Mouse (Mus musculus) intestine, postnatal 0 days (tissue): ENCODE results near the gene Ada. TPM values are rescaled to one million over a fixed set of nuclear protein-coding genes. Genes with fewer than 3 reads are reported as not detected.

Experiments
- ATAC-seq: fragments of 200-750 bp; cut with Nextera tagmentation; 2 replicates; pipeline ENCODE4 v1.8.0; 2017; ENCODE audit warnings: mild to moderate bottlenecking, moderate TSS enrichment, moderate library complexity
- H3K27ac ChIP-seq: fragments of 300-500 bp; sonication (generic); 2 replicates; pipeline ENCODE4 v1.5.1; 2014; ENCODE audit warnings: mild to moderate bottlenecking, low read depth, low read length, moderate library complexity
- H3K27me3 ChIP-seq: fragments of 300-500 bp; sonication (generic); replicated peaks from 2 replicates; pipeline ENCODE4 v1.6.1; 2014; ENCODE audit warnings: low read length, mixed read lengths; ENCODE audit not compliant: control insufficient read depth, insufficient read depth
- H3K36me3 ChIP-seq: fragments of 300-500 bp; sonication (generic); 2 replicates; pipeline ENCODE4 v1.6.1; 2014; ENCODE audit warnings: mild to moderate bottlenecking, moderate library complexity; ENCODE audit not compliant: control insufficient read depth, insufficient read depth
- H3K4me1 ChIP-seq: fragments of 300-500 bp; sonication (generic); replicated peaks from 2 replicates; pipeline ENCODE4 v1.6.1; 2014; ENCODE audit warnings: antibody characterized with exemption, low read length, mixed read lengths; ENCODE audit not compliant: control insufficient read depth, insufficient read depth
- H3K4me2 ChIP-seq: fragments of 300-500 bp; sonication (generic); replicated peaks from 2 replicates; pipeline ENCODE4 v1.6.1; 2014; ENCODE audit warnings: low read depth, mild to moderate bottlenecking, moderate library complexity
- H3K4me3 ChIP-seq: fragments of 300-500 bp; sonication (generic); 2 replicates; pipeline ENCODE4 v1.5.1; 2014; ENCODE audit warnings: low read depth, low read length
- H3K9ac ChIP-seq: fragments of 300-500 bp; sonication (generic); 2 replicates; pipeline ENCODE4 v1.6.1; 2014; ENCODE audit warnings: mild to moderate bottlenecking, low read depth, low read length
- H3K9me3 ChIP-seq: fragments of 300-500 bp; sonication (generic); 2 replicates; pipeline ENCODE4 v1.6.1; 2016; ENCODE audit warnings: mixed run types; ENCODE audit not compliant: control insufficient read depth
- CTCF ChIP-seq: sonication (generic); IDR thresholded peaks from 2 replicates; pipeline ENCODE4 v1.5.1; 2016; ENCODE audit warnings: low read depth, mild to moderate bottlenecking, control low read depth, antibody characterized with exemption, moderate library complexity
- WGBS: fragments of 180-500 bp; shearing (Covaris S2); extraction: QIAGEN DNeasy Blood & Tissue Kit; methylation state at CpG from one replicate; pipeline ENCODE4 v1.1.7; 2014; 5-methylcytosine and 5-hydroxymethylcytosine counted together
- polyA plus RNA-seq: library from polyadenylated mRNA; unstranded; fragments of >200 nt; fragmentation: Nextera tagmentation; extraction: Ambion mirVana; gene quantifications from 2 replicates; pipeline ENCODE4 v1.2.1, GENCODE M21; 2015

The Ada gene
- polyA plus RNA-seq, 1 experiment from 2014 or later, result 81.3 TPM

DNA sequence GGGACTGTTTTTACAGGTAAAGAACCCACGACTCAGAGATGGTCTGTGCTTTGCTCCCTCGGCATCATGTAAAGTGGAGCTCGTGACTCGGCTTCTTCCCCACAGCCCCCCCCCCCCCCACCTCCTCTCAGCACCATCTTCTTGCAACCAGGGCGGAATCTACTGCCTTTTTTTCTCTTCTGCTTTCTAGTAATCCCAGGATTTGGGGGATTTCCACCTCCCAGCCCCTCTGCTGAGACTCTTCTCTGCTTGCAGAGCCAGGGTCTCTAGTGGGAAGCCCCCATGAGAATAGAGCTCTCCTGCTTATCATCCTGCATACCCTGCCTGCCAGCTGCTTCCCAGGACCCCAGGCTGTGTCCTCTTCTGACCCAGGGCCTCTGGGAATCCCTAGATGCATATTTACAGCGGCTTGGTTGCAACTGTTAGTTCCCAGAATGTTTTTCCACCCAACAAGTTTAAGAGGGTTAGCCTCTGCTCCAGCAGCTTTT, 41.2 kb downstream of the Ada start:
- Histone ChIP-seq H3K27ac (no peak overlapping the region), H3K4me2 (no peak overlapping the region), H3K9ac (no peak overlapping the region), H3K9me3 (no peaks in the 10 kb centered on the region), H3K4me1 (0 out of 2 replicates have a peak, but pooled peaks cover 2% of the 10 kb centered on the region), H3K36me3 (peaks cover 9% of the 10 kb centered on the region; the same call in 1 of the 2 replicates), H3K27me3 (no peaks in the 10 kb centered on the region), H3K4me3 (no peak overlapping the region)
- TF ChIP-seq CTCF, result no peak
- no peak for ATAC-seq
- WGBS, result 79% methylated on average over 6 of the region's 6 CpGs

DNA sequence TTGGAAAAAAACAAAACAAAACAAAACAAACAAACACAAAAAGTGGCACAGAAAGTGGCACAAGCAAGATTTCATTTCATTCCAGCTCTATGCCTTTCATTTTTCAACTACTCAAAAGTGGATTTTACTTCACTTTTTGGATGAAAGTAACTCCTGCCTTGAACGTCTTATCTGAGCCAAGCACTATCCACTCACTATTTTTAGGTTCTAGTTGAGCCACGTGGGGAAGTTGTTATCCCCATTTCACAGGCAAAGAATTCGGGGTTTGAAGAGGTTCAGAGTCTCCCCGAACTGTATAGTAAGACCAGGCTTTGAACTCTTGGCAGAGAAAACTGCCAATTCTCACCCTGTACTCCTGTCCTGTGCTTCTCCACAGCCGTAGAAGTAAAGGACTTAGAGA, 41.7 kb downstream of the Ada start:
- 0 out of 2 replicates have a peak, but pooled peaks cover 2% of the 10 kb centered on the region for H3K4me1 ChIP-seq
- H3K4me2 ChIP-seq, result no peak overlapping the region
- no peaks in the 10 kb centered on the region for H3K27me3 ChIP-seq
- no peaks in the 10 kb centered on the region for H3K9me3 ChIP-seq
- WGBS, result 82% methylated on average over 5 of the region's 5 CpGs
- ATAC-seq, result no peak
- no peak for TF ChIP-seq CTCF
- H3K36me3 ChIP-seq, result peaks cover 10% of the 10 kb centered on the region; the same call in 1 of the 2 replicates
- no peak overlapping the region for H3K9ac ChIP-seq
- no peak overlapping the region for H3K4me3 ChIP-seq
- no peak overlapping the region for H3K27ac ChIP-seq

DNA sequence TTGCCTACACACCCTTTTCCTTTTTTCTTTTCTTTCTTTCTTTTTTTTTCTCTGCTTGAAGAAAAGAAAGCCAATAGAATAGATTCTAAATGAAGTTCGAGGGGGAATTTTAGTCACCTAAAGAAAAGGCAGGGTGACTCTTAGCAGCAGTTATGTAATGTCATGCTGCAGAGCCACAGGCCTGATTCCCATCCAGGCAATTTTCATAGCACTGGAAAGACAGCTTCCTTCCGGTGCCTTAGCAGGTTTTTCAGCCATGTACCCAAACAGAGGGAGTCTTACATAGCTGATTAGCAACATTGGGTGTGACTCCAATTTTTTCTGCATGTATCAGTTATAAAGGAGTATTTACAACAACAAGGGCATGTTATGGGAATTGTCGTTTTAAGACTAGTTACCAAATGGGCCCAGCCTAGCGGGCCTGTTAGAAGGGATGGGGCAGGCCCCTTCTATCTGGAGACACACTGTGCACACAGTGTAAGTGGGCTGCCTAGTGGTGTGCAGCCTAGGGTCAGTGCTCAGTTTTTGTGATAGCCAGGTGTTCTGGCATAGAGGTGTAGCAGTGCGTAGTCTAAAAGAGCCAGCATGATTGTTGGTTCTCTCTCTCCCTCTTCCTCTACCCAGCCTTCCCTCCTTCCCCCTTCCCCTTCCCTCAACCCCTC, 46.3 kb downstream of the Ada start:
- H3K4me2 ChIP-seq, result no peak overlapping the region
- 0 out of 2 replicates have a peak, but pooled peaks cover 6% of the 10 kb centered on the region for H3K36me3 ChIP-seq
- WGBS, result 89% methylated on average over 5 of the region's 5 CpGs
- no peak overlapping the region for H3K27ac ChIP-seq
- H3K9me3 ChIP-seq, result no peaks in the 10 kb centered on the region
- no peaks in the 10 kb centered on the region for H3K27me3 ChIP-seq
- peaks cover 2% of the 10 kb centered on the region; the same call in 1 of the 2 replicates for H3K4me1 ChIP-seq
- no peak overlapping the region for H3K9ac ChIP-seq
- TF ChIP-seq CTCF, result no peak
- ATAC-seq, result no peak
- H3K4me3 ChIP-seq, result no peak overlapping the region

DNA sequence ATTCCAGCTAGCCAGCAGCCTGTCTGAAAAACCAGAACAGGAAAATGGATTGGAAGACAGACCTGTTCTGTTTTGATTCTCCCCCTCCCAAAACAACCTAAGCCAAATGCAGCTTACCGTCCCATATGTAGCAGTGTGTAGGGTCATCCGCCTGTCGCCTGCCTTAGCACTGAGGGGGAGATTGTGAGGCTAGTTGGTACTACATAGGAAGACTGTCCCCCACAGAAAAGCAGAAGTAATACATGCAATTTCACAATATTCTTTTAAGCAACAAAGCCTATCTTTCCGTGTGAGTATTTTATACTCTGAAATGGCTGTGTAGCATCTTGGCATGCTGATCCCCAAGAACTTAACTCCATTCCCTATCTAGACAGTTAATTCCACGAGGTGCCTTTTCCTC, 47.1 kb downstream of the Ada start:
- TF ChIP-seq CTCF, result no peak
- H3K4me1 ChIP-seq, result peaks cover 2% of the 10 kb centered on the region; the same call in 1 of the 2 replicates
- no peak overlapping the region for H3K27ac ChIP-seq
- 0 out of 2 replicates have a peak, but pooled peaks cover 6% of the 10 kb centered on the region for H3K36me3 ChIP-seq
- no peaks in the 10 kb centered on the region for H3K9me3 ChIP-seq
- no peak overlapping the region for H3K4me2 ChIP-seq
- WGBS, result 73% methylated on average over 5 of the region's 5 CpGs
- H3K27me3 ChIP-seq, result no peaks in the 10 kb centered on the region
- H3K4me3 ChIP-seq, result no peak overlapping the region
- ATAC-seq, result no peak
- no peak overlapping the region for H3K9ac ChIP-seq

DNA sequence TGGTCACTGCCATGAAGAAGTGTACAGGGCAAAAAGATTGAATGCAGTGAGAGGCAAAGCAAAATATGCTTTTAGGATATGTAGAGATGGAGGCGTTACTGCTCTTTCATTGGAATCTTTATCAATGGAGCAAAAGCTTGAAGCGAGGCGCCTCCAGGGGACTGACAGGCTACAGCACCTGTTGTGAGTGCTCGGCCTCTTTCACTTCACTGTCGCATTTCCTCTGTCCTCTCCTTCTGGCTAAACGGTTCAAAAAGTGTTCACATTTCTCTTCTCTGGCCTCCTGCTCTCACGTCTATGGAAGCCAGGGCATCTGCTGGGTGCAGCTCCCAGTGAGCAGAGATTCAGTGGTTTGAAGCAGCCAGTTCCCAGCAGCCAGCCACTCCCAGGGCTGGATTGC, 47.6 kb downstream of the Ada start:
- Histone ChIP-seq H3K27me3 (no peaks in the 10 kb centered on the region), H3K4me3 (no peak overlapping the region), H3K4me2 (no peak overlapping the region), H3K4me1 (peaks cover 2% of the 10 kb centered on the region; the same call in 1 of the 2 replicates), H3K27ac (no peak overlapping the region), H3K9me3 (no peaks in the 10 kb centered on the region), H3K9ac (no peak overlapping the region), H3K36me3 (0 out of 2 replicates have a peak, but pooled peaks cover 6% of the 10 kb centered on the region)
- TF ChIP-seq CTCF, result no peak
- ATAC-seq, result no peak
- 76% methylated on average over 7 of the region's 7 CpGs for WGBS

DNA sequence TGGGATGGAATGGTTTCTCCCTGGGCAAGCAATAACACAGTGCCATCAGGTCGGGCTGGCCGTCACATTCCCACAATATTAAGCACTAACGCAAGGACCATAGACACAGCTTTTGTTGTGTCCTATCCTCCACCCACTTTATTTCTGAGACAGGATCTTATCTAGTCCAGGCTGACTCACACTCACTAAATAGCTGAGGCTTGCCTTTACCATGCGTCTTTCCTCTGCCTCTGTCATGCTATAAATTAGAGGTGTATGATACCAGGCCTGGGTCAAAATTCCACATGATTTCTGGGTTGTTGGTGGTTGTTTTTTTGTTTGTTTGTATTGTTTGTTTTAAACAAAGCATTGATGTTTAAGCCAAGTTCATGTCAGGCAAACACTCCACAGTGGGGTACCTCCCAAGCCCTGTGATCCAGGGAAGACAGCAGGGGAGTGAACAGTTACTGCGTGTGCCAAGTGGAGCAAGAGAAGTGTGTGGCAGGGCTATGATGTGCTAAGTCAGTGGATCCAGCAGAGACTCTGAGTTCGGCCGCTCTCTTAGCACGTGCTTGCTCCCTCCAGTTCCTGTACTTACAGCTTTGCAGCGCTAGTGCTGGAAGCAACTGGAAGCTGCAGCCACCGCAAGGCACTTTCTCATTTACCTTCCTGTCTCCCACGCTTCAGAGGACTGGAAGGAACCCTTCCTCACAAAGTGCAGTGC, 50.8 kb downstream of the Ada start:
- Histone ChIP-seq H3K4me3 (no peak overlapping the region), H3K4me2 (no peak overlapping the region), H3K4me1 (no peaks in the 10 kb centered on the region; the same call in 1 of the 2 replicates), H3K27me3 (no peaks in the 10 kb centered on the region), H3K36me3 (0 out of 2 replicates have a peak, but pooled peaks cover 5% of the 10 kb centered on the region), H3K9ac (no peak overlapping the region), H3K9me3 (no peaks in the 10 kb centered on the region), H3K27ac (no peak overlapping the region)
- no peak for TF ChIP-seq CTCF
- 75% methylated on average over 11 of the region's 11 CpGs for WGBS
- no peak for ATAC-seq
